Mouse (Mus musculus) left cerebral cortex, adult 8-10 months (tissue): ENCODE results near the gene Gm4131. TPM values are rescaled to one million over a fixed set of nuclear protein-coding genes. Genes with fewer than 3 reads are reported as not detected.

Experiments used
- DNase-seq, 2 experiments: peaks; one replicate each; pipeline ENCODE4 v3.0.0; 2022; ENCODE audit warnings: low spot score in 2 of 2
- total RNA-seq, 4 experiments: library from RNA; stranded (reverse); gene quantifications; 2 replicates each; pipeline ENCODE4 v1.2.4; 2022

The Gm4131 gene
- total RNA-seq, 4 experiments from 2014 or later: not detected

- DNase-seq: peak; percentile 66 to 87
These were observed 109.1 kb downstream of the Gm4131 start for GRCm38 (mm10) chr14:62457420-62458181.

- no peak for DNase-seq
These were observed 110.4 kb downstream of the Gm4131 start, which contains the start of gene Gucy1b2 for GRCm38 (mm10) chr14:62456239-62456747. Gene Gucy1b2 (minus strand): TSS chr14:62456289.

GRCm38 (mm10) chr14:62455570-62455879 lies 111.2 kb downstream of the Gm4131 start:
- no peak for DNase-seq

- DNase-seq: no peak
These were observed 111.8 kb downstream of the Gm4131 start for GRCm38 (mm10) chr14:62454760-62455569.

- no peak for DNase-seq
These were observed 112.6 kb downstream of the Gm4131 start for GRCm38 (mm10) chr14:62454136-62454535.

DNA sequence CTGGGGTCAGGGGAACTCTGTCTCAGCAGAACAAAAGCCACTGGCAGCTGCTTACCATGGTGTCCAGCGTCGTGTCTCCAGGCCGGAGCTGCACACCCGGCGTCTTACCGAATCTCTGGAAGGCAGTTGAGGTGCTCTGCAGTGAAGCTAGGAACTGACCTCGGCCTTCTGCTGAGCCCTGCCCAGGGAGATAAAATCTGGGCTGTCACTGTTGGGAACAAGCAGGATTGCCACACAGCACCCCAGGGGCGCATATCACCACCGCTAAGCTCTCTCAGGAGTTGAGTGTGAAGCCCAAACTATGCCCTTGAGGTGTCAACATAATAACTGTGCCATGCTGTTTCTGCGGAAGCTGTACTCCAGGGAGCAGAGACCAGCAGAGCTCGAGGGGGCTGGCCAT lies 113.4 kb downstream of the Gm4131 start:
- DNase-seq: no peak

DNA sequence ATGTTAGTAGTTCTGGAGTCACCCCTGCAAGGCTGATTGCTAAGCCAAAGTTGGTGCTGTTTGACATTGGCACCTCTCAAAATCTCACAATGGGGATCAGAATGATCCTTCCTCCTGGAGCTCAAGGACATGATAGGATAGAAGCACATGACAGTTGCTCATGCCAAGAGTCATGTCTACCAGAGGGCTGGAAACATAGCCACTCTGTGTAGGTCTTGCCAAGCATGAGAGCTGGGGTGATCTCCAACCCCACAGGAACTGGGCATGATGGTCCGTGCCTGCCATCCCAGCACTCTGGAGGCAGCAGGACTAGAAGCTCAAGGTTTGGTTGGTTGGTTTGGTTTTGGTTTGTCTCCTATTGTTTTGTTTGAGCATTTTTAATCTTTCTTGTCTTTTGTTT lies 116.0 kb downstream of the Gm4131 start:
- no peak for DNase-seq

GRCm38 (mm10) chr14:62447214-62447548 lies 119.5 kb downstream of the Gm4131 start:
- no peak for DNase-seq

DNA sequence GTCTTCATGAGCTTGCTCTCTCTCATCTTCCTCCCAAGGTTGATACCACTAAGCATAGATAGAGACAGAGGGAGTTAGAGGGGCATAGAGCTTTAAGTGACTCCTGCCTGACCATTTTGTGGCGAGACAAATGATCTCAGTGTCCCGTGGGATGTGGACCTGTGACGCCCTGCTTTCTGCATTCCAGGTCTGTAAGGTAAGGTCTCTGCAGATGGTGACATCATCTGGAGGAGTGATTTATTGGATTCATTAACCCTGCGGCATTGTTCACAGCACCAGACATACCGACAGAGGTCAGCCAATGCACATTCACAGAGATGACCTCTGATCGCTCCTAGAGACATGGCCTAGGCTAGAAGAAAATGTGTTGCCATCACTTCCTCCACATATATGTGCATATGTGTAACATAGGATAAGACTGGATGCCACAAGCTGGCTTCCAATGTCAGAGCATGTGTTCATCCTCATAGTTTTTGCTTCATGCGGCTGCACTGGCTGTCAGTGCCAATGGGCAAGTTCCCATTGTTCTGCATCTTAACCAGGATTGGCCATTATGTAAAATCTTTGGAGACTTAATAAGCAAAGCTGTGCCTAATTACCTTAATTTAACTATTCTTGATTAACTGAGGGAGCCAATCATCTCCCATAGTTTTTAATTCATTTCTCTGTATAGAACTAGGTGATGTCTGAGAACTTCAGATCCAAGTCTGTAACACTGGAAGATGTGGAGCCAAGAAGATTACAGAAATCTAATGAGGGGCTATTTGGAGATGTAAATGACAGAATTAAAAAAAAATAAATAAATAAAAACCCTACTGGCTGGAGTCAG lies 120.1 kb downstream of the Gm4131 start:
- no peak for DNase-seq

DNA sequence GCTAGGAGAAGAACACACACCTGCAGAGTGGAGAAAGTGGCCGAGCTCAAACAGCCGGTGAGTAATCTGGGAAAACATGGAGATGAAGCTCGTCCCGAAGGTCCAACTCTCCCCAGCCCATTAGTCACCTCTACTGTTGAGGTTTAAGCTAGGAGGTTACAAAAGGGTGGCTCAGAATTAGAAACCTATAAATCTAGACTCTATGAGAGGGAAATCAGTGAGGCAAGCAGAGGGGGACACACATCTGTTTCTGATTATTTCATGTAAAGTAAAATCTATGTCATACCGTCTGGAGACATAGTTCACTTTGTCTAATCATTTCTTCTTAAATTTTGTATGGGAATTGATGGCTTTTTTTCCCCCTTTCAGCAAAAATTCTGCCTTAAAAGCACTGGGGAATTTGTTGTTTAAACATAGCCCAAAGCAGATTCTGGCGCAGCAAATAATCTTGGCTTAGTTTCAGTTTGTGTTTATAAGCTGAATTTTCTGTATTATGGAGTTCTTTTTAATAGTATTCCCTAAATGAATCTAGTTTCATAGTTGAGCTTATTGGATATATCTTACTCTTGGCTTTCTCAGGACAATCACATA lies 122.8 kb downstream of the Gm4131 start:
- DNase-seq: no peak

- no peak for DNase-seq
These were observed 123.8 kb downstream of the Gm4131 start for GRCm38 (mm10) chr14:62442971-62443370.

DNA sequence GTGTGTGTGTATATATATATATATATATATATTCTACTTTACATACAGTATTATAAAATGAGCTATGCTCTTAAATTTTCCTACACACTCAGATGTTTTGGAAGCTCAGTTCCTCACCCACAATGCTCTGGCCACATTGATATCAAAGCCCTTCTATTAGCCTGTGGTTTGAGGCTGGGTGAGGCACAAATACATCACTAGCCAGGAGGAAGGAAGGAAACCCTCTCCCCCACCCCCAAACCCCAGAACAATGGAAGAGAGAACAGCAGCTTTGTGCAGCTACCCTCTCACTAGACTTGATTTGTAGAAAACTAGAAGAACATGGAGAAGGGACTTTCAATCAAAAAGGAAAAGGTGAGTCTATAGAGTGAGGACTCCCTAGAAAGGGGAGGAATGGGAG lies 126.7 kb downstream of the Gm4131 start:
- no peak for DNase-seq

- DNase-seq: no peak
These were observed 128.5 kb downstream of the Gm4131 start for GRCm38 (mm10) chr14:62438236-62438635.

GRCm38 (mm10) chr14:62437806-62438205 lies 128.9 kb downstream of the Gm4131 start:
- DNase-seq: no peak

GRCm38 (mm10) chr14:62425277-62425691 lies 141.4 kb downstream of the Gm4131 start:
- no peak for DNase-seq

- DNase-seq: no peak
These were observed 144.5 kb downstream of the Gm4131 start for GRCm38 (mm10) chr14:62422265-62422664.

DNA sequence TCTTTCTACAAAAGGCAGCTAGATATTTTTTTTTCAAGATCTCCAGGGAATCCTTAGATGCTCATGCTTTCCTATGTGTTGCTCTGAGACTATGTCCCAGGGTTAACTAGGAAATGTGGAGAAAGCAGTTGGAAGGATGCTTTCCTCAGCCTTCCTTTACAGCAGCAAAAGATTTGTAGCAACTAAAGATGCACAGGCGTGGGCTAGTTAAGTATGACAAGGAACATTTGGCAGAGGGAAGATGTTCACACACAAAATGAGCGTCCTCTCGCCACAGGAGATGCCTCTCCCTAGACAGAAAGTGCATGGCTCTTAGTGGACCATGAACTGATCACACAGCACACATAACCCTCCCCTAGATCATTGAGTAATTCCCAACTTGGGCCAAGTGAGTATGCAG lies 149.2 kb downstream of the Gm4131 start:
- DNase-seq: peak in 1 of 2 experiments; percentile 11

- peak in 1 of 2 experiments; percentile 17 for DNase-seq
These were observed 150.0 kb downstream of the Gm4131 start for GRCm38 (mm10) chr14:62416742-62417134.

- DNase-seq: peak in 1 of 2 experiments; percentile 31
These were observed 150.5 kb downstream of the Gm4131 start for GRCm38 (mm10) chr14:62416007-62416741.
